Mouse (Mus musculus) left cerebral cortex, adult 11 months (tissue): ENCODE measurements around the gene Metap2.

Experiments used
- DNase-seq: peaks from one replicate; pipeline ENCODE4 v3.0.0; 2022; ENCODE audit warnings: low spot score

Gene Metap2

DNA sequence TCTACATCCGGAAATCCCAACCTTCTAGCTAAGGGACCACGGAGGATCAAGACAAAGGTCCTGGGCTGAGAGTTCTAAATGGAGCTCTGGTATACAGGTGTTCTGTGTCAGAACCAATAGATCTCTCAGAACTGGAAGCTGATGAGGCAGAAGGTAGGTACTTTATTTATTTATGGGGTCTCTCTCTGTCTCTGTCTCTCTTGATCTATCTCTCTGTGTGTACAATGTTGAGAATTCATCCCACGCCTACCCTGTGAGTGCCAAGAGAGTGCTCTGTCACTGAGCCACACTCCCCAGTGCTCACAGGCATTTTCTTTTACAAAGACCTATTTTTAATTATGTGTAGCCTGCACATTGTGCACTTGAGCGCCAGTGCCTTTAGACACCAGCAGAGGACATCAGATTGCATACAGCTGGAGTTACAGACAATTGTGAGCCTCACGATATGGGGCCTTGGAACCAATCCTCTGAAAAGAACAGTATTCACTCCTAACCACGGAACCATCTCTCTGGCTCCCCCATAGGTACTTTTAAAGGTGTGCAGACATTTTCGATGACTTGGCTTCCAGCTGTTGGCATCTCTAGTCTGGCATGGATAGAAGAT lies at the start of gene Metap2:
Gene Metap2 (minus strand): TSS at position 51 of the 604 bp plus-strand sequence.
- DNase-seq, result no peak

DNA sequence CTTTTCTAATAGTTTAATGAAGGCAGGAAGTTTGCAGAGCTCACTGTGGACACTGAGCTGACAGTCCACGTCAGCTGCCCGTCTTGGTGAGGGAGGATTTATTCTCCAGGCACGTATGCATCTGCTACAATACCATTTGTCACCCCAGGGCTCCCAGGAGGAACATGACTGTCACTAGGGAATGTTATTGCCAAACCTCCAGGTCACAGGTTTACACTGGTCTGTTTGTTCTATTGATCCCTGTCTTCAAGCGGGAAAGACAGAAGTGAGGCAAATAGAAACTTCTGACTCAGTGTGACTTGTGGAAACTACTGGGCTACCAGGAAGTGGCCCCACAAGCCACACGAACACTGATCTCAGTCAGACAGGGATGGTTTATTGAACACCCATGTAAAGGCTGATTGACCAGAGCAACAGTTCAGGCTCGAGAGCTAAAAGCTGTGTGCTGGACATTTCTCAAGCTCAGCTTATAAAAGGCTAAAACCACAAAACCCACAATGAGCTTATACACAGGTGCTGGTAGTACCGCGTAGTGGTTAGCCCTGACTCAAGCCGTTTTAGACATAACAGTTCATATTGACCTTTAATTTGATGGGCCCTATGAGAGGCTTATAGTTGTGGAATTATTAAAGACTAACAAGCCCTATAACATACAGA lies 49.1 kb upstream of the Metap2 start:
- DNase-seq, result no peak

DNA sequence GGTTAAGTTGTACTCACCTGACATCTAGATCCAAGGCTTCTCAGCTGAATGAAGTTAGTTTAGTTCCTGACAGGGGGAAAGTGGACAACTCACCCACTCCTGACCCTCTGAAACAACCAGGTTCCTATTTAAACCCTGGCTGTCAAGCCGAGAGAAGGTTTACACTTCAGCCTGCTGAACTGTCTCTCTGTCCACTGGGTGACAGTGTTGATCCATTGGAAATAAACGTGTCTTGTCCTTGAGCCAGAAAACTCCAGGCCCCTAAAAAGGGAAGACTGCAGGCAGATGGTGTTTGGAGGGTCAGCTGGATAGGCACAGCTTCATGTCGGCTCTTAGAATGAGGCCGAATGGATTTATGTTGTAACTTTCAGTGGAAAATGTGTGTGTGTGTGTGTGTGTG lies 48.5 kb upstream of the Metap2 start:
- no peak for DNase-seq

DNA sequence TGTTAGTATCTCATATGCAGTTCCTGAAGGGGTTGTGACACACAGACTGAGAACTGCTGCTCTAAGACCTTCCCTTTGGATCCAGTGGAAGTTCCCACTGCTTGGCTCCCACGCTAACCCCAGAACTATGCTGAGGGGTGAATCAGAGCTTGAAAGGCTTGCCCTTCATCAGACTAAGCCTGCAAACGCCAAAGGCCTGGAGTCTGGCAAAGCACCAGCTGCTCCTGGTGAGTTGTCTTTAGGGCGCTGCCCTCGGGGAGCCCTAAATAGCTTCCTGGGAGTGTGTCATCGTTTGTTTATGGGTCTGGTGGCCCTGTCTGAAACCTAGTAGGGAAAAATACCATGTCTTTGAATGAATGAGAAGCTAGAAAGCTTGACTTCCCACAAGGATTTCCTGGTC lies 47.3 kb upstream of the Metap2 start:
- DNase-seq, result no peak

DNA sequence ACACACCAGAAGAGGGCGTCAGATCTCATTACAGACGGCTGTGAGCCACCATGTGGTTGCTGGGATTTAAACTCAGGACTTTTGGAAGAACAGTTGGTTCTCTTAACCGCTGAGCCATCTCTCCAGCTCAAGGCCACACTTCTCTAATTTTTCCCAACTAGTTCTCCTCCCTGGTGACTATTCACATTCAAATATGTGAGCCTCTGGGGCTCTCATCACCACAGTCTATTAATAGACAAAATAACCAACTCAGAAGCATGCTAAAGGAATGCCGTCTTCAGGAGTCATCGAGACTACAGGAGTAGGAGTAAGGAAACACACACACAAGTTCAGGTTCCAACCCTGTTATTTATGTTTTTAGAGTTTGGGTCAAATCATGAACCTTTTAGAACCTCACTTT lies 43.4 kb upstream of the Metap2 start:
- DNase-seq, result no peak

DNA sequence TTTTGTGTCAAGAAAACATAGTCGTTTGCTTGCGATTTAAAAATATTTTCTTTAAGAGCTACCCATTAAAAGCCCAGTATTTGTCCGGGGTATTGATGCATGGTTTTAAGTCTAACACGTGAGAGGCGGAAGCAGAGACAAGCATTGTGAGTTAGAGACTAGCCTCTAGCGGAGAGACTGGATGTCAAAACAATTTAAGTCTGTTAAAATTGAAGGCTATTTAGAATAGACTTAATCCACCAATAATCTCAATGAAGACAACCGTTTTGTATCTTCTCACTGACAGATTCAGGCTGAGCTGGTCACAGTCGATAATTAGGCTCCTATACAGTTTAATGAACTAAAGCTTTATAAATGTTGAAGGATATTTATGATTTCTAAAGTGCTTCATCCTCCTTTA lies 42.8 kb upstream of the Metap2 start:
- no peak for DNase-seq

DNA sequence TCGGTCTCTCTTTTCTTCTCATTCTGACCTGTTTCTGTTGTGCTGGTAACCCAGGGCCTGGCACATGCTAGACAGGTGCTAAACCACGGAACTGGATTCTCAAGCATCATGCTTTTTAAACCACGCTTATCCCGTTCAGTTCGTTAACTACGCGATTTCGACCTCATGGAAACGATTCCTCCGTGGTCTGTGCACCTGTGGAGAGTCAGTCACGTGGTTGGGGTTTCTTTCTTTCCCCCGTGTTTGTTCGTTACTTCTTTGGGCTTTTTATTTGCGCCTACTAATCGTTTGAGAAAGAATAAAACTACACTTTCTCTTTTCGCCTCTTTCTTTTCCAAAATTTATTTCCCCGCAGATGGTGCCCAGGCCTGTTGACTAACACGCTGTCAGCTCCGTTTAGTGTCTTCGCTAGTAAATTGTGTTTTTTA lies 42.0 kb upstream of the Metap2 start:
- DNase-seq, result no peak

DNA sequence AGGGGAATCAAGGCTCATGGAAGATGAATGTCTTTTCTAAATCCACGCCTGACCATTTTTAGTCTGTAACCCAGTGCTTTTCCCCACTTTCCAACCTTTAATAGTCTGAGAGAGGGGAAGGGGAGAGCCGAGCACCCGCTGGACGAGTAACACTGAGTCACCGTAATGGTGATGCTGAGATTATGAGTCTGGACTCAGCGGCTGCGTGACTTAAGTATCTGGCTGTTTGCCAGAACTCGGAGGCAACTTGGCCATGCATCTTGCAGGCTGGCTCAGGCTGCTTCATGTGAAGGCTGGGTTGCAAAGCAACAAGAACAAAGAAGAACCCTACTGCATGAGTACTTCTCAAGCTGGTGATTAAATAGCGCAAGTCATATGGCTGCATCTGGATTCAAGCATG lies 37.1 kb upstream of the Metap2 start:
- no peak for DNase-seq

DNA sequence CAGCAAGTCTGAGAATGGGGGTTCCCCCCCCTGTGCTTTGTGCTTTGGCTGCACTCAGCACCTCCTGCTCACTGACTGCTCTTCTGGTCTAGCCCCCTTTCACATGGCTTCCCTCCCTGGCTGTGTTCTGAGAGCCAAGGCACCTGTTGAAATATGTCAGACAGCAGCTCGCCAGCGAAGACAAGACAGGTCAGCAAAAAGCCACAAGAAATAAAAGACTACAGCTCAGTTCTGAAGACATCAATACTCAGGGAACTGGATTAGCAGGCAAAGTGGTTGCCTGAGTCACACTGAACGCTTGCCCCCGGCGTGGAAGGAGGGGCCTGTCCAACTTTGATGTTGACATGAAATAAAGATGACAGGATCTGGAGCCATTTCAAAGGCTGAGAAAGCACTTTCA lies 36.0 kb upstream of the Metap2 start:
- DNase-seq, result no peak

DNA sequence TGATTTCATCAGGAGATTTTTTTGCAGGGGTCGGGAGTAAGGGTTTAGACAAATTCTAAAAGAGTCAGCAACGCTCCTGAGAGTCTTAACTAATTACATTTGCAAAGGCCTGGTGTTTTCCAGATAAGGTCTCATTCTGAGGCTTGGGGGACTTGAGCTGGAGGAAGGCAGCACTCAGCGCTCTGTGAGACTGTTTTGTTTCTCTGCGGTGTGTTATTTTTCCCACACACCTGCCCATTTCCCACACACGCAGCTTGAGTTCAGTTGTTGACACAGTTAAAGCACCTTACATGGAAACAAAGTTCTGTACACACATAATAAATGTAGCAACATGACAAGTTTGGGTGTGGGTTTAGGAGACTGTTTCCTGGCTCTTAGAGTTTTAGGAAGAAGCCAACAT lies 35.1 kb upstream of the Metap2 start:
- DNase-seq, result no peak

DNA sequence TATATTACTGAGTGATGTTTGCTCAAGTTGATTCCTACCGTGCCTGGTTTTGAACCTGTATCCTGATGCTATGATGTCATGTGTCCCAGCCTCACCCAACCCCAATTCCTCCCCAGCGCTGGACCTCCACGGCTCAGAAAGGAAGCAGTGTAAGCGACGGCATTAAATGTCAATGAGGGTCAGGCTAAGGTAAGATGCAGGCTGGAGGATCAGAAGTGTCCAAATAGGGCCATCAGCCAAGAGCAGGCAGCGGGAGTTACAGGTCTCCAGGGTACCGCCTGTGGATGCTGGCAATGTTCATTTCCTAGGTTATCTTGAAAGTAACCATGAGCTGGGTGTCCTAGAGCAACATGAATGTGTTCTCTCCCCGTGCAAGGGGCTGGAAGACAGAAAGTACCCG lies 34.5 kb upstream of the Metap2 start:
- no peak for DNase-seq

DNA sequence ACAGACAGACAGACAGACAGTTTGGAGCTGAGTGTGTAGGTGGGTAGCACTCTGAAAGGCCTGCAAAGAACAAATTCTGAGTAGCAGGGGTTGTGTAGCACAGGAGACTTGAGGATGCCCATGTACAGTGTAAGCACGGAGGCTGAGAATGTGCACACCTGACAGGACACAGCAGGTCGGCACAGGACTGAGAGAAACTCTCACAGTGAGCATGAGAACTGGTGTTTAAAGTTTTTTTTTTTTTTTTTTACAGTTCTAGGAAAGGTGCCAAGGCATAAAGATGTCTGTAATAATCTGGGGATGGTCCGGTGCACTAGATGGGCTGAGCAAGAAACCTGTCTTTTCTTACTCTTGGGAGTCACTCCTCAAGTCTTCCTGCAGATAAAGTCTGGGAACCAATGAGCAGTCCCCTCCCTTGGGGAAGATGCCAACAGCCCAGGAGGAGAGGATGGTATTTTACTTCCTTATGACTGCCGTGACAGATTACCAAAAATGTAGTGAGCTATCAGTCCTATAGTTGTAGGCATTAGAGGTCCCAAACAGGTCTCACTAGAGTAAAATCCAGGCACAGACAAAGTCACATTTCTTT lies 33.4 kb upstream of the Metap2 start:
- DNase-seq, result no peak

DNA sequence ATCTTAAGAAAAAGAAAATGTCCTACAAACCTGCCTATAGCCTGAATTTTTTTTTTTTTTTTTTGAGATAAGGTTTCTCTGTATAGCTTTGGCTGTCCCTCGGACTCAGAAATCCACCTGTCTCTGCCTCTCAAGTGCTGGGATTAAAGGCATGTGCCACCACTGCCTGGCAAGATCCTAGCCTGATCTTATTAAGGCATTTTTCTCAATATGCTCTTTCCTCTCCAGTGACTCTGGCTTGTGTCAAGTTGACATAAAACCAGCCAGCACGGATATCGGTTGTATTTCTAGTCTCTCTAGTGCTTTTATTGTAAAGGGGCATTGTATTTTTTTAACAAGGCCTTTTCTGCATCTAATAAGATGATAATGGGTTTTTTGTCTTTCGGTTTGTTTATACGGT lies 27.8 kb upstream of the Metap2 start:
- no peak for DNase-seq

DNA sequence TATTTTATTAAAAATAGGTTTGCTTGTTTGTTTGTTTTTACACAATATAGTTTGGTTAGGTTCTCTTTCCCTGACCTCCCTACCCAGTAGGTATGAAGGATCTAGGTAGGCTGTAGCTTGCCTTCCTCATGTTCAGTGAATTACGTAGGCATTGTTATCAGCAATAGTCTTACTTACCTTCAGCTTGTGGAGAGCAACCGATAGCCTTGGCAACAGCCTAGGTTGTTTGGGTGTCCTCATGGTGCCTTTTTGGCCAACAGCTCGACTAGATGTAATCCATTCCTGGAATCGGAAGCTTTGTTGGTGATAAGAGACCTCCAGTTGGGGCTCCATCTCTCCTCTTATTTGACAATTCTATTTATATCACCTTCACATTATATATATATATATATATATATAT lies 24.3 kb upstream of the Metap2 start:
- no peak for DNase-seq

DNA sequence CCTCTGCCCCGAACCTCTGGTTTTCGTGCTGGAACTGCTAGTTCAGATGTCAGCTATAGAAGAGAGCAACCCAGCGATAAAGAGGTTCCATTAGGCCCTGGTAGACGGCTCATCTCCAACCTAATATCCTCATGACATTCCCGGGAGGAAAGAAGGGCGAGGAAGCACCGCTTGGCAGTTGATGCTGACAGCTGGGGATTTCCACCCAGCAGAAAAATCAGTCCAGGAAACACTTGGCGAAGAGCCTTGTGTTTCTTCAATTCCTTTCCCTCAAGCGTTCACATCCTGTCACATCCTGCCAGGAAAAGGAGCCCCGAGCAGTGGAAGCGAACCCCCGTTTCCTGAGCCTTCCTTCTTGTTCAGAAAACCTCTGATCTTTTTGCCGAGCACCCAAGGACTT lies 22.3 kb upstream of the Metap2 start:
- no peak for DNase-seq

DNA sequence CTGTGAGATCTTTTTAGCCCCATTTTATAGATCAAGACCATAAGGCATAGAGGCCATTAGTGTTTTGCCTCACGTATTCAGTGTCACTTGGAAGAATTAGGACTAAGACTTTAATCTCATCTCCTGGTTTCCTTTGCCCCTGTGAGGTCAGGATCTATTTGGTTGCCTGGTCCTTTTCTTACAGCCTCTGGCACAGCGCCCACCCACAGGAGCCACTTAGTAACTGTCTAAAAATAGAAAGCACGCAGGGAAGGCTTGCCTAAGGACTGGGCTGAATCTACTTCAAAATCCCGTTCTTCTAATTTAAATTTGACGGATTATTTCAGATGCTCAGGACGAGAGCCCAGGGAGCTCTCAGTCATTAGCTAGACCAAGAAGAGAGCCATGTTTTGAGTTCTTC lies 21.8 kb upstream of the Metap2 start:
- DNase-seq, result no peak

DNA sequence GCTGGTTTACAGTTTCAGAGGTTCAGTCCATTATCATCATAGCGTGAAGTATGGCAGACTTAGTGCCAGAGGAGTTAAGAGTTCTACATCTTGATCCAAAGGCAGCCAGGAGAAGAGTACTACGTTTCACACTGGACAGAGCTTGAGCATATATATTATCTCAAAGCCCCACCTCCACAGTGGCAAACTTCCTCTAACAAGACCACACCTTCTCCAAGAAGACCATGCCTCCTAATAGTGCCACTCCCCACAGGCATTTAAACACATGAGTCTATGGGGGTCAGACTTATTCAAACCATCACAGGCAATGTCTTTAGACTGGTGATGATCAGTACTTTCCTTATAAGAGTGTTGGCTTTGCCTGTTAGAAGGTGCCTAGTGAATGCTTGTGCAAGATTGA lies 21.2 kb upstream of the Metap2 start:
- DNase-seq, result no peak

DNA sequence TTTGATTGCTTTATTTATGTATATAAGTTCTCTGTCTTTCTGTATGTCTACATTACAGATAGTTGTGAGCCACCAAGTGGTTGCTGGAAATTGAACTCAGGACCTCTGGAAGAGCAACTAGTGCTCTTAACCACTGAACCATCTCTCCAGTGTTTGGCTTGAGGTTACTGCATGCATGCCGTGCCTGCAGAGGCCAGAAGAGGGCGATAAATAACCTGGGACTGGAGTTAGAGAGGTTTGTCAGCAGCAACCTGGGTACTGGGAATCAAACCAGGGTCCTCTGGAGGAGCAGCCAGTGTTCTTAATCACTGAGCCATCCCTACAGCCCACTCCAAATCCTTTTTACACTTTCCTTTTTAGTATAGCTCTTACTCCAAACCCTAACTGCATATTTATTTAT lies 19.9 kb upstream of the Metap2 start:
- no peak for DNase-seq

DNA sequence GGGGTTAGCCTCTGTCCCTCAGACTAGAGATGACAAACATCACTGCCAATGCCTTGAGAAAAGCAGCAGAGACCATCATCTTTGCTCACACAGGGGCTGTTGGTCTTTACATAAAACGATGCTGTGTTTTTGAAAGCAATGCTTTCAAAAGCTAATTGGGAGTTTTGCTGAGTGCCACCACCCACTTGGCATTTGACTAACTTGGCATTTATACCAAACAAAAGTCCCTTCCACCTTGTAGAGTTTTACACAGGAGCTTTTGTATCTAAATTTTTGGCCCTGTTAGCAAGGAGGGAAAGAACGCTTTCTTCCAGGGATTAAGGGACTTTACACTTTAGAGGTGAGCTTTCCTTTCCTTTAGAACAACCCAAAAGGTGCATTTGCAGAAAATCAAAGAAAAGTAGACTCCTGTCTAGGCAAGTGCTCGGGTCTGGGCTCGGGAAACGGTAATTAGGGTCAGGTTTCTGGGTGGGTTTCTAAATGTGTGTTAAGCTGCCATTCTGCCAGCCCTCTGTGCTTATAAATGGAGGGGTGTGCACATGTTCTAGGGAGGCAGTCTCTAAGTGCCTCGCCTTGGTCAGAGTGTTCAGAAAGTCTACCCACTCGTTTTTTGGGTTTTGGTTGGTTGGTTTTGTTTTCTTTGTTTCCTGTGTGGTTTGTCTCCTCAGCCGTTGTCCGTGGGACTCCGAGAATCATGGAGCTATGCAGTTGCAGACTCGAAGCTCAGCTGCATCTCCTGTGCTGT lies 18.8 kb upstream of the Metap2 start:
- no peak for DNase-seq

DNA sequence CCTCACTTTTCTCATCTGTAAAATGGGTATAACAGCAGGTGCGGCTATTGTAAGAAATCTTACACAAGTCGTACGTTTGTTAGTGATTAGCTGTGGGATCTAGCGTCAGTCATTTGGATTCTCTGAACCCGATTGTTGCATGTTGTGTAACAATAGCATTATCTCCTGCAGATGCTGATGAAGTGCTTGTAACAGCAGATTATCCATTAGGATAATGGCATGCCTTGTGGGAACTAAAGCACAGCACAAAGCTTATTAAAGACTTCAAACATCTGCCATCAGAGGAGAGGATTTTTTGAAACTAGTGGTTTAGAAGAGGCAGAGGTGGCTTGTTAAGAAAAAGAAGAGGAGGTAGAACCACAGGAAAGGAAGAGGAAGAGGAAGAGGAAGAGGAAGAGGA lies 16.6 kb upstream of the Metap2 start:
- no peak for DNase-seq

DNA sequence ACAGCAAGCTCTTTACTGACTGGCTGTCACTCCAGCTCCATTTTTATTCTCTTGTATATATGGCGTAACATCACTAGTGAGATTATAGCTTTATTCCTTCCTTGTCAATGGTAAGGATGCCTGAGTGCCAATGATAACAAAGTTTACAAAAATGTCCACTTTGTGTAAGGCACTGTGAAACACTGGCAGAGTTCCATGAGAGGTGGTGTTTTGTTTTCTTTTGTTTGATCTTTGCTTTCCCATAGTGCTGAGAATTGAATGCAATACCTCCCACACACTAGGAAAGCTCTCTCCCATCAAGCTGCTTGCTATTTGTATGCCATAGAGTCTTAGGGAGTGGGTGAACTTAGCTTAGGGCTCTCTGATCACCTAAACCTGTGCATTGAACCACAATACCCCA lies 16.0 kb upstream of the Metap2 start:
- no peak for DNase-seq

DNA sequence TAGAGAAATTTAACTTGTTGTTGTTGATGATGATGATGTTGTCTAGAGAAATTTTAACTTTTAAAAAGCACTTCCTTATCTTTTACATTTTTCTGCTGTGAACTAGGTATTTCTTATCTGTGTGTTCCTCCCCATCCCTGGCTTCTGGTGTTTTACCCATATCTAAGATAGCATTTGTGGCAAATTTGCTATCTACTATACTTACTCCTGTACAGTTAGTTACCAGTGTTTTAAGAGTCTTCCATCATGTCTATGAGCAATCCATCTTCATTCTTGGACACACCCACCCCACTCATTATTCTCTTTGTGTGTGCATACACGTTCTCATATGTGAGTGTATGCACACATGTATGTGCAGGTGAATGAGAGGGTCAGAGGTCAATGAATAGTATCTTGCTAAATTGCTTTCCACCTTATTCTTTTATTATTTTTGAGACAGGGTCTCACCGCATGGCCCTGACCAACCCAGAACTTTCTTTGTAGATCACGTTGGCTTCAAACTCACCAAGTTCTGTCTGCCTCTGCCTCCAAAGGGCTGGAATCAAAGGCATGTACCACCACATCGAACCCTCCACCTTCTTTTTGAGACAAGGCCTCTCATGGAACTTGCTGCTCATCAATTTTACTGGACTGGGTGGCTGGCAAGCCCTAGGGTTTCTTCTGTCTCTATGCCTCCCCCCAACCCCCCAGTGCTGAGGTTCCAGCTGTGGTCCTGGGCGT lies 15.4 kb upstream of the Metap2 start:
- DNase-seq, result no peak

DNA sequence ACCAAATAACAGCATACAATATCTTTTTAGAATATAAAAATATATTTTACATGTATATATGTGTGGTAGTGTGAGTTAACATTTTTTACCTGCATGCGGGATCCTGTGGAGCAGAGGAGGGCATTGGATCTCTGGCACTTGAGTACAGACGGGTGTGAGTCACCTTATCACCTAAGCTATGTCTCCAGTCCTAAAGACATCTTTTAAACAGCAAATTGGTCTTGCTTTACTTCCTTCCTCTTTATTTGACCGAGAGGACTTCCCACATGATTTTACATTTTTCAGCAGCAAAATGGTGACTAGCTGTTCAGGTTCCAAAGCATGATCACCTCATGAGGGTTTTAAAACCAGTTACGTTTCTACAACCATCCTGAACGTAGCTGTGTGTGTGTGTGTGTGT lies 14.4 kb upstream of the Metap2 start:
- no peak for DNase-seq
